Mouse (Mus musculus) small intestine, adult 2 months (tissue): Measurements from ENCODE around the gene Kansl2. TPM values are rescaled to one million over a fixed set of nuclear protein-coding genes. Genes with fewer than 3 reads are reported as not detected.

Experiments
- H3K27ac ChIP-seq: fragments of 200-500 bp; 2 replicates; pipeline ENCODE4 v1.5.1; 2012; ENCODE audit warnings: low read depth, low read length, control low read depth, inconsistent platforms; ENCODE audit not compliant: insufficient read depth
- H3K27me3 ChIP-seq: fragments of 200-500 bp; 2 replicates; pipeline ENCODE4 v1.6.1; 2012; ENCODE audit warnings: mild to moderate bottlenecking, moderate library complexity, low read length, inconsistent platforms; ENCODE audit not compliant: control insufficient read depth, insufficient read depth
- H3K36me3 ChIP-seq: fragments of 200-500 bp; 2 replicates; pipeline ENCODE4 v1.6.1; 2012; ENCODE audit warnings: mild to moderate bottlenecking, low read length, control low read depth, inconsistent platforms; ENCODE audit not compliant: control insufficient read depth, insufficient read depth
- H3K4me1 ChIP-seq: fragments of 200-500 bp; 2 replicates; pipeline ENCODE4 v1.6.1; 2012; ENCODE audit warnings: low read length, inconsistent platforms, mixed read lengths; ENCODE audit not compliant: control insufficient read depth, insufficient read depth, insufficient read length
- H3K4me3 ChIP-seq: fragments of 200-500 bp; 2 replicates; pipeline ENCODE4 v1.5.1; 2012; ENCODE audit warnings: low read depth, mild to moderate bottlenecking, control low read depth, inconsistent platforms, low read length, moderate library complexity
- CTCF ChIP-seq: fragments of 200-500 bp; IDR thresholded peaks from 2 replicates; pipeline ENCODE4 v1.5.1; 2012; ENCODE audit warnings: low read depth, mild to moderate bottlenecking, control low read depth, inconsistent platforms, low read length, moderate library complexity, mixed read lengths; ENCODE audit not compliant: insufficient replicate concordance, insufficient read length; ENCODE audit errors: extremely low read depth
- POLR2A ChIP-seq: fragments of 200-500 bp; IDR thresholded peaks from 2 replicates; pipeline ENCODE4 v1.6.1; 2012; ENCODE audit warnings: low read depth, mild to moderate bottlenecking, control low read depth, inconsistent platforms, low read length, moderate library complexity
- WGBS: fragments of 180-500 bp; shearing (Covaris S2); methylation state at CpG from one replicate; pipeline ENCODE4 v1.1.7; 2018; 5-methylcytosine and 5-hydroxymethylcytosine counted together
- polyA plus RNA-seq: library from polyadenylated mRNA; depleted of rRNA; stranded (reverse); fragments of >200 nt; gene quantifications from 2 replicates; pipeline ENCODE4 v1.2.3, GENCODE M21; 2012

The Kansl2 gene
- polyA plus RNA-seq, 1 experiment: 15.0 TPM

GRCm38 (mm10) chr15:98492102-98492501 is 42.0 kb downstream of the Kansl2 start, which contains the start of gene Olfr279:
Gene Olfr279 (plus strand): TSS chr15:98492402.
- H3K27ac ChIP-seq: no peak within 1 kb of the TSS
- H3K27me3 ChIP-seq: no peaks in the 10 kb centered on the region
- no peaks in the 10 kb centered on the region for H3K4me1 ChIP-seq
- no peaks in the 10 kb centered on the region for H3K36me3 ChIP-seq
- WGBS: 37% methylated on average over 4 of the region's 4 CpGs
- no peak within 1 kb of the TSS for H3K4me3 ChIP-seq
- TF ChIP-seq CTCF (no peak), POLR2A (no peak)

GRCm38 (mm10) chr15:98491332-98491731 is 42.7 kb downstream of the Kansl2 start:
- Histone ChIP-seq H3K27ac (no peak overlapping the region), H3K4me3 (no peak overlapping the region), H3K4me1 (no peaks in the 10 kb centered on the region), H3K27me3 (no peaks in the 10 kb centered on the region), H3K36me3 (no peaks in the 10 kb centered on the region)
- WGBS: 13% methylated on average over 2 of the region's 2 CpGs
- TF ChIP-seq CTCF: no peak
- TF ChIP-seq POLR2A: no peak

- Histone ChIP-seq H3K4me3 (no peak overlapping the region), H3K27me3 (no peaks in the 10 kb centered on the region), H3K36me3 (no peaks in the 10 kb centered on the region), H3K4me1 (peaks cover 8% of the 10 kb centered on the region; the same call in 1 of the 2 replicates), H3K27ac (no peak overlapping the region)
- TF ChIP-seq CTCF (no peak), POLR2A (no peak)
- 88% methylated on average over 8 of the region's 8 CpGs for WGBS
Measured at GRCm38 (mm10) chr15:98486433-98487021, 47.5 kb downstream of the Kansl2 start.

- peaks cover 8% of the 10 kb centered on the region; the same call in 1 of the 2 replicates for H3K4me1 ChIP-seq
- peak overlapping the region; percentile 25 for H3K27ac ChIP-seq
- TF ChIP-seq CTCF (no peak), POLR2A (no peak)
- peak overlapping the region; percentile 40 for H3K4me3 ChIP-seq
- 35% methylated on average over 18 of the region's 18 CpGs for WGBS
- H3K27me3 ChIP-seq: no peaks in the 10 kb centered on the region
- no peaks in the 10 kb centered on the region for H3K36me3 ChIP-seq
Measured at GRCm38 (mm10) chr15:98483907-98484886, 49.9 kb downstream of the Kansl2 start.

- TF ChIP-seq CTCF: no peak
- H3K27me3 ChIP-seq: no peaks in the 10 kb centered on the region
- no peak within 1 kb of the TSS for H3K4me3 ChIP-seq
- H3K27ac ChIP-seq: peak within 1 kb of the TSS; percentile 15; the same call in 1 of the 2 replicates
- WGBS: 59% methylated on average over 3 of the region's 3 CpGs
- H3K36me3 ChIP-seq: no peaks in the 10 kb centered on the region
- H3K4me1 ChIP-seq: peaks cover 8% of the 10 kb centered on the region; the same call in 1 of the 2 replicates
Measured at GRCm38 (mm10) chr15:98482701-98483100, 51.4 kb downstream of the Kansl2 start, which contains the start of gene Lalba. Gene Lalba (minus strand): TSS chr15:98482721.

GRCm38 (mm10) chr15:98479568-98480102 is 54.4 kb downstream of the Kansl2 start:
- H3K27me3 ChIP-seq: no peaks in the 10 kb centered on the region
- no peaks in the 10 kb centered on the region for H3K36me3 ChIP-seq
- H3K27ac ChIP-seq: no peak overlapping the region
- TF ChIP-seq POLR2A: no peak
- TF ChIP-seq CTCF: no peak
- WGBS: 78% methylated on average over 7 of the region's 7 CpGs
- peaks cover 14% of the 10 kb centered on the region; the same call in 1 of the 2 replicates for H3K4me1 ChIP-seq
- H3K4me3 ChIP-seq: no peak overlapping the region
